ENCODE assay signal across 31 mouse cellular contexts in genomic region chr6:55344291-55345016, GRCm38 (mm10). TPM values are rescaled to one million over a fixed set of nuclear protein-coding genes. Genes with fewer than 3 reads are reported as not detected.
DNase-seq lines count a peak whose midpoint lies in the region; ATAC-seq and TF ChIP-seq lines count a peak whose summit lies in the region.
"Had no signal": no experiment of that assay in that cellular context is flagged by ENCODE, and none has a peak within 500 bp of the region (broad histone marks: within the 10 kb centered on the region; RNA-seq: fewer than 3 reads in every experiment).

No protein-coding gene starts in this region.

- H3ac ChIP-seq in C2C12 (ENCODE audit: control insufficient read depth, insufficient read length, low read depth): no peak overlapping the region
- no peak overlapping the region for H3ac ChIP-seq in myocyte (ENCODE audit: control insufficient read depth, insufficient read length)

- H3K9me3 ChIP-seq in lung, postnatal 0 days (ENCODE audit: low read length): no peaks in the 10 kb centered on the region
- H3K9me3 ChIP-seq: embryonic facial prominence, embryonic 12.5 days; forebrain, embryonic 12.5 days; limb, embryonic 13.5 days; midbrain, embryonic 10.5 days had no signal

- DNase-seq in heart, adult 2 months: peak in 1 of 2 experiments; percentile 29
- no peak for DNase-seq in heart, adult 9 months (ENCODE audit: low spot score in 2 of 2)
- no peak for DNase-seq in lung, postnatal 0 days (ENCODE audit: low spot score)
- no peak for DNase-seq in lung, postnatal 10 days
- DNase-seq in B cell, adult 2 months: no peak
- DNase-seq: adrenal gland, postnatal 36 days; cerebellum, adult 11-12 months; cerebellum, postnatal 10 days; thymus, adult 2 months had no signal

- TF ChIP-seq EP300 in heart, adult 2 months (IDR thresholded peaks at IDR 0.05; ENCODE audit: insufficient read depth, low read depth, low read length): no peak
- TF ChIP-seq EP300 in lung, postnatal 0 days (IDR thresholded peaks at IDR 0.05): 0 out of 2 replicates have a peak, but pooled peaks have one; percentile 18

- H3K4me2 ChIP-seq in lung, postnatal 0 days (replicated peaks; ENCODE audit: low read depth, low read length): no peak overlapping the region
- H3K4me2 ChIP-seq in myocyte (ENCODE audit: low read depth): peak overlapping the region; percentile 1
- H3K4me2 ChIP-seq: embryonic facial prominence, embryonic 12.5 days; forebrain, embryonic 12.5 days; limb, embryonic 13.5 days had no signal

- peaks cover 35% of the 10 kb centered on the region for H3K79me3 ChIP-seq in C2C12 (ENCODE audit: low read depth)

- intact Hi-C loops in heart, adult 2 months (cut with DNase I): no loop called here

- H3K79me2 ChIP-seq in heart, adult 2 months (replicated peaks; ENCODE audit: control insufficient read depth, insufficient read depth, low read length): no peaks in the 10 kb centered on the region
- peaks cover 56% of the 10 kb centered on the region for H3K79me2 ChIP-seq in C2C12 (ENCODE audit: control insufficient read depth, insufficient read depth)
- no peaks in the 10 kb centered on the region for H3K79me2 ChIP-seq in myocyte (ENCODE audit: control insufficient read depth, insufficient read depth)

- no peak overlapping the region for H3K4me3 ChIP-seq in heart, adult 2 months
- no peak overlapping the region for H3K4me3 ChIP-seq in lung, postnatal 0 days (ENCODE audit: low read depth, low read length)
- H3K4me3 ChIP-seq in C2C12 (ENCODE audit: insufficient read depth, poor library complexity, severe bottlenecking): no peak overlapping the region
- H3K4me3 ChIP-seq in myocyte: no peak overlapping the region
- H3K4me3 ChIP-seq: embryonic facial prominence, embryonic 12.5 days; forebrain, embryonic 12.5 days; limb, embryonic 13.5 days; midbrain, embryonic 10.5 days had no signal

- H3K27me3 ChIP-seq in heart, adult 2 months (ENCODE audit: control insufficient read depth, insufficient read depth, low read length): no peaks in the 10 kb centered on the region
- H3K27me3 ChIP-seq in lung, postnatal 0 days (replicated peaks; ENCODE audit: insufficient read depth, low read length): no peaks in the 10 kb centered on the region
- no peaks in the 10 kb centered on the region for H3K27me3 ChIP-seq in C2C12 (ENCODE audit: control insufficient read depth, insufficient read depth, insufficient read length)
- H3K27me3 ChIP-seq in myocyte (ENCODE audit: control insufficient read depth, insufficient read depth, insufficient read length): no peaks in the 10 kb centered on the region
- H3K27me3 ChIP-seq: embryonic facial prominence, embryonic 12.5 days; forebrain, embryonic 12.5 days; limb, embryonic 13.5 days; Patski had no signal

- H3K27ac ChIP-seq in heart, adult 2 months: peak overlapping the region; percentile 36
- no peak overlapping the region for H3K27ac ChIP-seq in lung, postnatal 0 days (ENCODE audit: low read length)
- H3K27ac ChIP-seq: embryonic facial prominence, embryonic 12.5 days; forebrain, embryonic 12.5 days; hindbrain, postnatal 0 days; limb, embryonic 13.5 days; liver, embryonic 14.5 days; midbrain, embryonic 10.5 days; stomach, postnatal 0 days had no signal

- no peak for TF ChIP-seq CTCF in heart, adult 2 months (IDR thresholded peaks at IDR 0.05)
- no peak for TF ChIP-seq CTCF in lung, postnatal 0 days (IDR thresholded peaks at IDR 0.05)
- no peak for TF ChIP-seq CTCF in C2C12 (IDR thresholded peaks at IDR 0.05; ENCODE audit: control insufficient read depth, insufficient read depth, insufficient read length)

- ATAC-seq in lung, postnatal 0 days: no peak
- ATAC-seq: CD4-positive, CD25-positive, alpha-beta regulatory T cell, adult 4 months; hindbrain, postnatal 0 days; intestine, embryonic 16.5 days; midbrain, embryonic 16.5 days; Patski had no signal

- no peak overlapping the region for H3K9ac ChIP-seq in heart, adult 2 months (ENCODE audit: low read depth, low read length)
- H3K9ac ChIP-seq in lung, postnatal 0 days (replicated peaks; ENCODE audit: low read depth): no peak overlapping the region
- H3K9ac ChIP-seq: embryonic facial prominence, embryonic 12.5 days; forebrain, embryonic 12.5 days; limb, embryonic 13.5 days; liver, embryonic 14.5 days had no signal

- WGBS in heart, adult 2 months: 34% methylated on average over 9 of the region's 9 CpGs
- 58% methylated on average over 9 of the region's 9 CpGs for WGBS in lung, postnatal 0 days

- H3K36me3 ChIP-seq in heart, adult 2 months (ENCODE audit: control insufficient read depth, insufficient read depth, low read length): no peaks in the 10 kb centered on the region
- peaks cover 9% of the 10 kb centered on the region; the same call in 1 of the 2 replicates for H3K36me3 ChIP-seq in lung, postnatal 0 days (ENCODE audit: insufficient read depth, low read length)
- H3K36me3 ChIP-seq in C2C12 (ENCODE audit: control insufficient read depth, insufficient read depth): peaks cover 60% of the 10 kb centered on the region
- H3K36me3 ChIP-seq in myocyte (ENCODE audit: control insufficient read depth, insufficient read depth): no peaks in the 10 kb centered on the region
- H3K36me3 ChIP-seq: embryonic facial prominence, embryonic 12.5 days; forebrain, embryonic 12.5 days; limb, embryonic 13.5 days; midbrain, embryonic 10.5 days had no signal

- no peak for TF ChIP-seq POLR2A in heart, adult 2 months (IDR thresholded peaks at IDR 0.05; ENCODE audit: insufficient read depth, low read depth, low read length)
- TF ChIP-seq POLR2A in myocyte (IDR thresholded peaks at IDR 0.05; ENCODE audit: insufficient read length, low read depth): no peak

- H3K4me1 ChIP-seq in heart, adult 2 months (ENCODE audit: control insufficient read depth, insufficient read depth, low read length): peaks cover 7% of the 10 kb centered on the region
- peaks cover 18% of the 10 kb centered on the region for H3K4me1 ChIP-seq in lung, postnatal 0 days (ENCODE audit: insufficient read depth, low read depth, low read length)
- H3K4me1 ChIP-seq: forebrain, embryonic 12.5 days had no signal

TF ChIP-seq in C2C12, 6 proteins besides CTCF, POLR2A, EP300 and RAD21:
- TF ChIP-seq MYOD1 (IDR thresholded peaks at IDR 0.05; ENCODE audit: control insufficient read depth, insufficient read length, low read depth): peak; percentile 58
- TF ChIP-seq USF1 (IDR thresholded peaks at IDR 0.05; ENCODE audit: low read depth): no peak
- no peak for TF ChIP-seq MAX (IDR thresholded peaks at IDR 0.05)
- TF ChIP-seq CEBPB (IDR thresholded peaks at IDR 0.05; ENCODE audit: low read depth): no peak
- TF ChIP-seq MYOG (IDR thresholded peaks at IDR 0.05; ENCODE audit: control insufficient read depth, extremely low read depth, insufficient read length): no peak
- no peak for TF ChIP-seq FOSL1 (IDR thresholded peaks at IDR 0.05; ENCODE audit: insufficient read depth, low read length, poor library complexity, severe bottlenecking)
TF ChIP-seq in C2C12: peak in this region for 1.

TF ChIP-seq in myocyte, 11 proteins besides CTCF, POLR2A, EP300 and RAD21:
- TF ChIP-seq MYOD1 (IDR thresholded peaks at IDR 0.05; ENCODE audit: control insufficient read depth in 1 of 3, insufficient read length in 2 of 3, low read depth in 2 of 3) (peak in 2 of 3 experiments; percentile 47 to 62), MAX (IDR thresholded peaks at IDR 0.05; ENCODE audit: low read depth) (no peak), CEBPB (IDR thresholded peaks at IDR 0.05; ENCODE audit: insufficient read depth, poor library complexity, severe bottlenecking) (no peak), POLR2AphosphoS2 (IDR thresholded peaks at IDR 0.05; ENCODE audit: insufficient read length, low read depth) (no peak), TCF3 (IDR thresholded peaks at IDR 0.05; ENCODE audit: insufficient read length, low read depth) (no peak), MYOG (IDR thresholded peaks at IDR 0.05; ENCODE audit: control insufficient read depth in 1 of 3, insufficient read depth in 1 of 3, insufficient read length in 2 of 3, low read depth in 2 of 3) (peak in 2 of 3 experiments; percentile 38 to 61), E2F4 (IDR thresholded peaks at IDR 0.05; ENCODE audit: insufficient read depth) (no peak), TCF12 (IDR thresholded peaks at IDR 0.05; ENCODE audit: insufficient read depth, poor library complexity, severe bottlenecking) (peak; percentile 22), SRF (IDR thresholded peaks at IDR 0.05; ENCODE audit: control insufficient read depth, insufficient read length, low read depth) (no peak), USF1 (IDR thresholded peaks at IDR 0.05; ENCODE audit: low read depth) (no peak)

RNA-seq across cellular contexts. Expression of gene Aqp1, which starts 8.2 kb away (rescaled TPM):
- total RNA-seq in heart, adult 2 months (2021): 100 to 1,000 TPM; 377 to 449 TPM
- 433 and 638 TPM in 2 replicates for polyA plus RNA-seq in heart, adult 2 months (2012; rRNA removed)
- polyA plus RNA-seq in lung, postnatal 0 days (2015; fragmentation: Nextera tagmentation; extraction: Ambion mirVana): 514 and 711 TPM in 2 replicates
- polyA plus RNA-seq in C2C12 (2012; fragmentation: generic; extraction: Trizol): 206 TPM
- polyA plus RNA-seq in myocyte (2012; fragmentation: generic; extraction: Trizol): 32.0 TPM
- polyA plus RNA-seq: CD4-positive, CD25-positive, alpha-beta regulatory T cell, adult 4 months had no signal

RNA-seq across cellular contexts. Expression of gene Ghrhr, which starts 31.6 kb away (rescaled TPM):
- not detected for total RNA-seq in heart, adult 2 months (2021)
- not detected in 2 replicates for polyA plus RNA-seq in heart, adult 2 months (2012; rRNA removed)
- polyA plus RNA-seq in lung, postnatal 0 days (2015; fragmentation: Nextera tagmentation; extraction: Ambion mirVana): 0.12 TPM in 1 of 2 replicates, not detected in the other
- polyA plus RNA-seq in C2C12 (2012; fragmentation: generic; extraction: Trizol) (not detected), myocyte (2012; fragmentation: generic; extraction: Trizol) (not detected)
- total RNA-seq: adrenal gland, adult 18-20 months; adrenal gland, postnatal 36 days; gastrocnemius, postnatal 10 days; heart, adult 18-20 months; hindbrain, postnatal 0 days; left cerebral cortex, adult 18-20 months; left cerebral cortex, postnatal 25 days had no signal
- polyA plus RNA-seq: CD4-positive, CD25-positive, alpha-beta regulatory T cell, adult 4 months; embryonic facial prominence, embryonic 12.5 days; forebrain, embryonic 12.5 days; heart, postnatal 0 days; hindbrain, embryonic 11.5 days; hindbrain, postnatal 0 days; kidney, embryonic 14.5 days; limb, embryonic 13.5 days; midbrain, embryonic 10.5 days; midbrain, embryonic 16.5 days; neural tube, embryonic 14.5 days; stomach, postnatal 0 days had no signal
